Comparison of ENCODE assay signal across 10 mouse cellular contexts in genomic region chr11:22002783-22003340, GRCm38 (mm10). TPM values are rescaled to one million over a fixed set of nuclear protein-coding genes. Genes with fewer than 3 reads are reported as not detected.
DNase-seq lines count a peak whose midpoint lies in the region; ATAC-seq and TF ChIP-seq lines count a peak whose summit lies in the region.
"Had no signal": no experiment of that assay in that cellular context is flagged by ENCODE, and none has a peak within 500 bp of the region (broad histone marks: within the 10 kb centered on the region; RNA-seq: fewer than 3 reads in every experiment).

TSS of gene Otx1 (minus strand) at chr11:22002897.

- H3K27ac ChIP-seq in heart, embryonic 13.5 days (replicated peaks) = no peak within 1 kb of the TSS
- H3K27ac ChIP-seq in midbrain, postnatal 0 days (ENCODE audit: low read depth, low read length) = peak within 1 kb of the TSS; percentile 77

- no peaks in the 10 kb centered on the region for H3K9me3 ChIP-seq in heart, embryonic 13.5 days
- no peaks in the 10 kb centered on the region for H3K9me3 ChIP-seq in midbrain, postnatal 0 days (ENCODE audit: low read length)

- H3K4me3 ChIP-seq in heart, embryonic 13.5 days = peak within 1 kb of the TSS; percentile 72
- peak within 1 kb of the TSS; percentile 43 for H3K4me3 ChIP-seq in midbrain, postnatal 0 days (ENCODE audit: low read depth, low read length)

- peaks cover 91% of the 10 kb centered on the region for H3K27me3 ChIP-seq in heart, embryonic 13.5 days (replicated peaks)
- peaks cover 50% of the 10 kb centered on the region for H3K27me3 ChIP-seq in midbrain, postnatal 0 days (ENCODE audit: insufficient read depth, low read length)

- peaks cover 48% of the 10 kb centered on the region for H3K4me1 ChIP-seq in heart, embryonic 13.5 days
- peaks cover 4% of the 10 kb centered on the region; the same call in 1 of the 2 replicates for H3K4me1 ChIP-seq in midbrain, postnatal 0 days (ENCODE audit: insufficient read depth, low read length)

- peak within 1 kb of the TSS; percentile 88 for H3K4me2 ChIP-seq in heart, embryonic 13.5 days
- H3K4me2 ChIP-seq in midbrain, postnatal 0 days (ENCODE audit: low read depth, low read length, poor library complexity, severe bottlenecking) = peak within 1 kb of the TSS; percentile 64

- no peak for TF ChIP-seq CTCF in midbrain, postnatal 0 days (IDR thresholded peaks at IDR 0.05)

- ATAC-seq in heart, embryonic 13.5 days (ENCODE audit: extremely low read depth, insufficient number of reproducible peaks, low FRiP score, low TSS enrichment) = no peak
- no peak for ATAC-seq in midbrain, postnatal 0 days (ENCODE audit: low FRiP score)

- H3K9ac ChIP-seq in heart, embryonic 13.5 days = peak within 1 kb of the TSS; percentile 76
- peak within 1 kb of the TSS; percentile 51 for H3K9ac ChIP-seq in midbrain, postnatal 0 days (replicated peaks; ENCODE audit: low read length, poor library complexity, severe bottlenecking)

- under 1% methylated on average over 34 of the region's 34 CpGs for WGBS in heart, embryonic 13.5 days
- under 1% methylated on average over 34 of the region's 34 CpGs for WGBS in midbrain, postnatal 0 days

- no peaks in the 10 kb centered on the region; the same call in 1 of the 2 replicates for H3K36me3 ChIP-seq in heart, embryonic 13.5 days
- H3K36me3 ChIP-seq in midbrain, postnatal 0 days (ENCODE audit: insufficient read depth, low read length) = no peaks in the 10 kb centered on the region

- peak; percentile 13 for DNase-seq in cerebellum, adult 9-11 months
- DNase-seq in cerebellum, adult 9-10 months = no peak
- DNase-seq in urinary bladder, adult 2 months (ENCODE audit: low spot score) = peak; percentile 29
- no peak for DNase-seq in urinary bladder, postnatal 14 days (ENCODE audit: low spot score)
- peak; percentile 36 to 54 for DNase-seq in kidney, postnatal 4 days
- DNase-seq in midbrain, postnatal 0 days (ENCODE audit: low spot score) = no peak
- DNase-seq in thymus, postnatal 10 days (ENCODE audit: low spot score in 2 of 2) = no peak

RNA-seq across cellular contexts. Expression of gene Otx1, which starts in this region (rescaled TPM):
- polyA plus RNA-seq in urinary bladder, adult 2 months (2012; rRNA removed) = 0.01 and 0.03 TPM in 2 replicates
- polyA plus RNA-seq in heart, embryonic 13.5 days (2015; fragmentation: Nextera tagmentation; extraction: Ambion mirVana) = 0.07 and 0.17 TPM in 2 replicates
- total RNA-seq in midbrain, postnatal 0 days (2014; rRNA removed) = 5.5 and 6.5 TPM in 2 replicates
- 7.6 and 8.1 TPM in 2 replicates for polyA plus RNA-seq in midbrain, postnatal 0 days (2015; fragmentation: Nextera tagmentation; extraction: Ambion mirVana)
- total RNA-seq: heart, postnatal 36 days; MEL had no signal

Comparison
In these comparisons a context has a peak if more than half of its experiments do, and no peak if none do; other contexts are left out.
1. DNase-seq: peak in cerebellum, adult 9-11 months (single experiment) and kidney, postnatal 4 days (2 of 2); none in cerebellum, adult 9-10 months (single experiment), urinary bladder, postnatal 14 days (single experiment), midbrain, postnatal 0 days (single experiment) and thymus, postnatal 10 days (0 of 2).
2. Peak in DNase-seq in urinary bladder, adult 2 months; RNA of the gene not detected or under 1 TPM.